Mouse (Mus musculus) embryonic facial prominence, embryonic 14.5 days (tissue): Measurements from ENCODE around the gene Acss3. TPM values are rescaled to one million over a fixed set of nuclear protein-coding genes. Genes with fewer than 3 reads are reported as not detected.

Experiments
- ATAC-seq: fragments of 200-750 bp; cut with Nextera tagmentation; 2 replicates; pipeline ENCODE4 v1.8.0; 2017; ENCODE audit warnings: low read depth, moderate number of reproducible peaks, moderate TSS enrichment
- DNase-seq: peaks from one replicate; pipeline ENCODE4 v3.0.0-alpha.2; 2015; ENCODE audit warnings: low spot score
- H3K27ac ChIP-seq: fragments of 300-500 bp; sonication (generic); replicated peaks from 2 replicates; pipeline ENCODE4 v1.5.1; 2014; ENCODE audit warnings: low read depth, mild to moderate bottlenecking, low read length, moderate library complexity
- H3K27me3 ChIP-seq: fragments of 300-500 bp; sonication (generic); replicated peaks from 2 replicates; pipeline ENCODE4 v1.6.1; 2014; ENCODE audit warnings: low read length; ENCODE audit not compliant: control insufficient read depth, insufficient read depth
- H3K36me3 ChIP-seq: fragments of 300-500 bp; sonication (generic); 2 replicates; pipeline ENCODE4 v1.6.1; 2014; ENCODE audit warnings: low read length, mixed read lengths; ENCODE audit not compliant: control insufficient read depth, insufficient read depth
- H3K4me1 ChIP-seq: fragments of 300-500 bp; sonication (generic); 2 replicates; pipeline ENCODE4 v1.6.1; 2014; ENCODE audit warnings: antibody characterized with exemption, low read length; ENCODE audit not compliant: control insufficient read depth, insufficient read depth
- H3K4me2 ChIP-seq: fragments of 300-500 bp; sonication (generic); 2 replicates; pipeline ENCODE4 v1.6.1; 2014; ENCODE audit warnings: low read depth, mild to moderate bottlenecking, low read length, moderate library complexity, mixed read lengths
- H3K4me3 ChIP-seq: fragments of 300-500 bp; sonication (generic); 2 replicates; pipeline ENCODE4 v1.5.1; 2014; ENCODE audit warnings: low read depth, mild to moderate bottlenecking, low read length
- H3K9ac ChIP-seq: fragments of 300-500 bp; sonication (generic); 2 replicates; pipeline ENCODE4 v1.6.1; 2014; ENCODE audit warnings: low read depth, mild to moderate bottlenecking, low read length, moderate library complexity, mixed read lengths
- H3K9me3 ChIP-seq: fragments of 300-500 bp; sonication (generic); 2 replicates; pipeline ENCODE4 v1.6.1; 2016; ENCODE audit warnings: low read length; ENCODE audit not compliant: control insufficient read depth
- WGBS: fragments of 180-500 bp; shearing (Covaris S2); extraction: QIAGEN DNeasy Blood & Tissue Kit; methylation state at CpG from one replicate; pipeline ENCODE4 v1.1.7; 2014; 5-methylcytosine and 5-hydroxymethylcytosine counted together
- polyA plus RNA-seq: library from polyadenylated mRNA; unstranded; fragments of >200 nt; fragmentation: Nextera tagmentation; extraction: Ambion mirVana; gene quantifications from 2 replicates; pipeline ENCODE4 v1.2.1, GENCODE M21; 2014

Acss3 gene
- polyA plus RNA-seq, 1 experiment from 2014 or later, result 3.2 TPM

DNA sequence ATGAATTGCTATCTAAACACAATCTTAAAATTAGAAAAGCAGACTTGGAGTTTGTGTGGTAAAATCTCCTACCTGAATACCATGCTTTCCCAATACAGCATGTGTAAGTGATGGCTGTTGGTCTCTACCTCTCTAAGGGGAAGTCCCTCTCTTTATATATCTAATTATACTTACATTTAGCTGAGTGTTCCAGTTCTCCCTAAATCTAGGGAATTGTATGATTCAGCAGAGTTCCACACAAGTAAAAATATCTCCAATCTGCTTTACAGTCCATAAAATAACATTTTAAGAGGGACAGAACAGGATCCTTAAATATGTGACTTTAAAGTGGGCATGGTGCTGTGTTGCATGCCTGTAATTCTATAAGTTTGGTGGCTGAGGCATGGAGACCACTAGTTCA lies 208.6 kb downstream of the Acss3 start:
- no peak overlapping the region for H3K9ac ChIP-seq
- no peaks in the 10 kb centered on the region for H3K4me1 ChIP-seq
- DNase-seq (no peak), ATAC-seq (no peak)
- no peak overlapping the region for H3K4me2 ChIP-seq
- no peak overlapping the region for H3K4me3 ChIP-seq
- no peak overlapping the region for H3K27ac ChIP-seq
- no peaks in the 10 kb centered on the region for H3K9me3 ChIP-seq
- no peaks in the 10 kb centered on the region for H3K36me3 ChIP-seq
- H3K27me3 ChIP-seq, result no peaks in the 10 kb centered on the region

DNA sequence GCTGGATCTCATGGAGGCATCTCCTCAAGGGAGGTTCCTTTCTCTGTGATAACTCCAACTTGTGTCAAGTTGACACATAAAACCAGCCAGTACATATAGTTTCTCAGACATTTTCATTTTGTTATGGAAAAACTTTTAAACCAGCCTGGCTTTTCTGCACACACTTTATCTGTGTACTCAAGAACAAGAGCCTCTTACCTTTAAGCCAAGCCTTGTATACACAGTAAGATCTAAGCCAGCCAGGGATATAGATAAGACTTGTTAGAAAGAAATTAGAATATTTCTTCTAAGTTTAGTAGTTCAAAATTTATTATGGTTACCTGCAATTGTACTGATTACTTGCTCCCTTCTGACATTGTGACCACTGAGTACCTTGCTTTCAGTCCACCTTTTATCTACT lies 209.2 kb downstream of the Acss3 start:
- H3K4me1 ChIP-seq, result no peaks in the 10 kb centered on the region
- H3K27me3 ChIP-seq, result no peaks in the 10 kb centered on the region
- no peaks in the 10 kb centered on the region for H3K9me3 ChIP-seq
- ATAC-seq (no peak), DNase-seq (no peak)
- H3K27ac ChIP-seq, result no peak overlapping the region
- H3K36me3 ChIP-seq, result no peaks in the 10 kb centered on the region
- no peak overlapping the region for H3K4me3 ChIP-seq
- H3K4me2 ChIP-seq, result no peak overlapping the region
- H3K9ac ChIP-seq, result no peak overlapping the region

DNA sequence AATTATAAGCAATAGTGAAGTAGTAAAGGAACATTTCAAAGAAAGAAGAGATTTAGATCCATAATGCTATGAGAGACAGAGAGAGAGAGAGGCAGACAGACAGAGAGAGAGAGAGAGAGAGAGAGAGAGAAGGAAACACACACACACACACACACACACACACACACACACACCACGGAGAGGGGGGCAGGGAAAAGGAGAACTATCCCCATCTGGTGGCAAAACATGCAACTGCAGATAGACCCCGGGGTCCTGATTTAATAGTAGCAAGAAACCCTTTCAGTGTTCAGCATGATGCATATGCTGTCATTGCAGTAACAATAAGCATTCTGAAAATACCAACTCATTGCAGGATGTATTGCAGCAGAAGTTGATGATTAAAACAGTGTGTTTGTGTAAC lies 210.4 kb downstream of the Acss3 start:
- Histone ChIP-seq H3K9me3 (no peaks in the 10 kb centered on the region), H3K4me2 (no peak overlapping the region), H3K9ac (no peak overlapping the region), H3K27me3 (no peaks in the 10 kb centered on the region), H3K36me3 (no peaks in the 10 kb centered on the region), H3K27ac (no peak overlapping the region), H3K4me3 (no peak overlapping the region), H3K4me1 (no peaks in the 10 kb centered on the region)
- 17% methylated on average over 2 of the region's 2 CpGs for WGBS
- ATAC-seq (no peak), DNase-seq (no peak)

DNA sequence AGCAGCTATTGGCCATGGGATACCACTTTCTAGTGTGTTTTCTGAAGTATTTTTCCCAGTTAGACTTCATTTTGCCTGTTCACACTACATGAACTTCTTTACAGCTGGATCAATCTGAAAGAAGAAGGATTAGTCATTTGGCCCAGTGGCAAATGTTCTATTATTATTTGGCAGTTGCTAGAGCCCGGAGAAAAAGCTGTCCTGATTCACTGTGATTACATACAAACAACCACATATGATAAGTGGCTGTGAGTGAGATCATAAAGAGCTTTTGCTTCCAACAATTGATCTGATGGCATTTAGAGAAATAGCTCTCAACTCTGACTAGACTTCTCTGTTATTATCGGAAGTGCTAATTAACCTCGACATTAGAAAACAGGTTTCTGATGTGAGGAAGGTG lies 213.4 kb downstream of the Acss3 start:
- Histone ChIP-seq H3K27me3 (no peaks in the 10 kb centered on the region), H3K4me3 (no peak overlapping the region), H3K4me1 (no peaks in the 10 kb centered on the region), H3K36me3 (no peaks in the 10 kb centered on the region), H3K4me2 (no peak overlapping the region), H3K9me3 (no peaks in the 10 kb centered on the region), H3K27ac (no peak overlapping the region), H3K9ac (no peak overlapping the region)
- no peak for ATAC-seq
- 61% methylated on average over 3 of the region's 3 CpGs for WGBS
- DNase-seq, result no peak

DNA sequence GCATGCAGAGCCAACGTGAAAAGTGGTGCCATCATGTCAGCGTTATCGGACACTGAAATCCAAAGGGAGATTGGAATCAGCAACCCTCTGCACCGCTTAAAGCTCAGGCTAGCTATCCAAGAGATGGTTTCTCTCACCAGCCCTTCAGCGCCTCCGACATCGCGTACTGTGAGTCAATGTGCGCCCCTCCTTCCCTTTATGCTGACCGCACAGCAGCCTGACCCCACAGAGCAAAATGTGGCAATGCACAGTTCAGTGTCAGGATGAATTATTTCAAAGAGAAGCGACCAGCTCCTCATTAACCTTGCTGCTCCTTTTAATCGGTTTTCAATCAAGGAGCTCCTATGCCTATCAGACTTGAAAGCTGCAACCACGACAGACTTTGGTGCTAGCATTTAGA lies 227.1 kb downstream of the Acss3 start:
- no peaks in the 10 kb centered on the region for H3K36me3 ChIP-seq
- H3K4me2 ChIP-seq, result no peak overlapping the region
- no peak overlapping the region for H3K9ac ChIP-seq
- H3K27me3 ChIP-seq, result no peaks in the 10 kb centered on the region
- H3K9me3 ChIP-seq, result no peaks in the 10 kb centered on the region
- H3K4me3 ChIP-seq, result no peak overlapping the region
- WGBS, result 54% methylated on average over 13 of the region's 13 CpGs
- no peak overlapping the region for H3K27ac ChIP-seq
- no peaks in the 10 kb centered on the region for H3K4me1 ChIP-seq
- DNase-seq (no peak), ATAC-seq (no peak; the same call in 1 of the 2 replicates)

Other genes with a start within 250 kb of the Acss3 start
- 4.8 and 5.0 TPM in 2 replicates for gene Lin7a, start 148.0 kb upstream of the Acss3 start, polyA plus RNA-seq